Mouse (Mus musculus): Measurements from ENCODE around the gene Cat.

Gene Cat

DNA sequence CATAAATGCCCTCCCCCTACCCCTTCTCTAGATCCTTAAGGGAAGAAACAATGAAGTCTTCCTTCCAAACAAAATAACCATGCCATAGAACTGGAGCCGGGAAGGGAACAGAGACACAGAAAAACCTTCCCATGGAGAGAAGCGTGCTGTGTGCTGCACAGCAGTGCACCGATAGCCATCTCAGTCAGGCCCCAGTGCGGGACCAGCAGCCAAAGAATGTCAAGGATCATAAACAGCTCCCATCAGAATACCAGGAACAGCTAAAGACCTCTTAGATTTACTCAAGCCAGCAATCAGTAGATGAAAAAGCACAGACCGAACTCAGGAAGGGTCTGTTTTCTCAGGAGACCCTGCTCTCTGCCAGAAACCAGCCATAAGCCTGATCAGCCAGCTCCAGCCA is 48.4 kb downstream of the Cat start:
- no peak for DNase-seq (ENCODE audit: low spot score in 2 of 2)

DNA sequence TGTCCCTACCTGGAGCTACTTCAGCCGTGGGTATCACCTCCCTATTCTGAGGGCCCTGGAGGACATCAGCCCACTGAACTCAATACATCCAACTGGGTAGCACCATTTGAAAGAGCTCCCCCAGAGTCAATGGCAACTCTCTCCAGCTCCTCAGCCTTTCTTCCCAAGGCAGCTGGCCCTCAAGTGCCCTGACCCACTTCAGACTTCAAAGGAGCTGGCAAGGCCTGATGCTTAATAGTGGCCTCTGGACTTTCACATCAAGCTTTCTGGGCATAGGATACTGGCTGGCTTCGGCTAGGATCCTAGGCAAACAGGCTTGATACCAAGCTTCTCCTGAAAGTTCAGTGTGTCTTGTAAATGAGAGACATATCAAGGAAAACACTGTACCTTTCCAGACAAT is 49.9 kb downstream of the Cat start:
- DNase-seq (ENCODE audit: low spot score in 2 of 2) = no peak

DNA sequence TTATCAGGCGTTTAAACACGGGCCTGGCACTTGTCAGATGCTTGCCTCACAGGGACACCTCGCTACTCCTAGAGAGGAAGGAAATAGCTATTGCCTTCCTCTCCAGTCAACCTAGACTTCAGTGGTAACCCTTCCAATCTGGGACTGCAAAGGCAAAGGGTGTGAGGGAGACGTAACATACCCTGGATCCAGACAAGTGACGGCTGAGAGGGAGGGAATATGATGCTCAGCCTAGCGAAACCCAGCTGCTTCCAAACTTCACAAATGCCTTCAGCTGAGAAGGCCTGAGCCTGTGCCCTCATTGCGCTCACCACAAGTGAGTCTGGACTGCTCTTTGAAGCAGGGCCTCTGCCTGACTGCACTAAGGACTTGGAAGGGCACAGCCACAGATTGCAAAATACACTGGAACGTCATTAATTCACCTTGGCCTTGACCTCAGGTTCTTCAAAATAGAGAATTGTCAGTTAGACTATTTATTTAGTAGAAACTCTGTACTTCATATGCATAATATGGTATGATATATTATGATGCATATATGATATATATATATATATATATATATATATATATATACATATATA is 52.2 kb downstream of the Cat start:
- no peak for DNase-seq (ENCODE audit: low spot score in 2 of 2)

DNA sequence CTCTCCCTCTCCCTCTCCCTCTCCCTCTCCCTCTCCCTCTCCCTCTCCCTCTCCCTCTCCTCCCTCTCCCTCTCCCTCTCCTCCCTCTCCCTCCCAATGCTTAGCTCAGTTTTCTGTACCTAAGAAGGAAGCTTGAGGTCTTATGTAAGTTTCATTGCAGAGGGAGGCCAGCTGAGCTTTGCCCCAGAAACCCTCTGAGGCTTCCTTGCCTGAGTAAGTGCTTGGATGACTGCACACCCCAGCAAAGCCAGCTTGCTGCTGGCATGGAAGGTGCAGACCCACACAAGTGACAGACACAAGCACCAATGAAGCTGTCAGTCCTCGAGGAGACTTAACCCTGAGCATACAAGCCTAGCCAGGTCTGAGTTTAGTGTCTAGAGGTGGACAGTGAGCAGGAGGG is 54.2 kb downstream of the Cat start:
- no peak for DNase-seq (ENCODE audit: low spot score in 2 of 2)

DNA sequence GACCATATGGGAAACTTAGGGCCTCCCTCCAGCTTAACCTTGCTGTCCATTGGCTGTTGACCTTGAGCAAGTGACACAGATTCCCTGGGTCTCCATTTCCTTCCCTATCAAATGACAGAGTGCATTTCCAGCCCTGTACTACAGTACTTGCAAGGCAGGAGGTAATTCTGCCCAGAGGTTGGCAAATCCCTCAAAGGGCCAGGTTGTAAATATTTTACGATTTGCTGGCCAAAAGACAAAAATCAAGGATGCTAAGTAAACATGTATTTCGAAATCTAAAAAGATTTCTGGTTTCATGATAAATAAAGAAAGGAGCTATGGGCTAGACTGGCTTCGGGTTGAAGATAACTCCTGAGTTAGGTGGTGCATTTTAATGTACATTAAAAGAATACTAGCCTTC is 56.6 kb downstream of the Cat start:
- DNase-seq (ENCODE audit: low spot score in 2 of 2) = no peak

DNA sequence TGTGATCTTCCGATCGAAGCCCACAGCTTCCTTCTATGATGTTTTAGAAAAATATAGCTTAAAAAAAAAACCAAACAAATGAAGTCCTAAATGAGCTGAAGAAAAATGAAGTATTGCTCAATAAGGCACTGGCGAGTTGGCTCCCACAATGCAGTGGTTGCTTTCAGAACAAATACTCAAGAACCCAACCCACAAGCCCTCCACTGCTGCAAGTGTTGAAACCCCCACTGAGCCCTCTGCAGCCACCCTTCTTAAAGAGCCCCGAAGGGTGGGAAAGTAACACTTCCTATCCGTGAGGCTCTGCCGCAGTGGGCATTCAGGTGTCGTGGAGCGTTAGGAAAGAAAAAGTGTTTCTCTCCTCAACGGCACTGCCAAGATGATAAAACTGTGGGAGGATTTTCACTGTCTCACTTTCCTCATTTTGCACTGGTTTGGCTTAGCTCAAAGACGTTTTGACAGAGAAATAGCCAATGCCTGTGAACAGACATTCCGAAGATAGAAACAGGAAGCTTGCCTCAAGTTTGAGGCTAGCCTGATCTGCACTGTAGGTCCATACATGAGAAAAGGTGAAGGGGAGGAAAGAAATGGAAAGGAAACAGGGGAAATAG is 59.4 kb downstream of the Cat start:
- DNase-seq (ENCODE audit: low spot score in 2 of 2) = no peak

DNA sequence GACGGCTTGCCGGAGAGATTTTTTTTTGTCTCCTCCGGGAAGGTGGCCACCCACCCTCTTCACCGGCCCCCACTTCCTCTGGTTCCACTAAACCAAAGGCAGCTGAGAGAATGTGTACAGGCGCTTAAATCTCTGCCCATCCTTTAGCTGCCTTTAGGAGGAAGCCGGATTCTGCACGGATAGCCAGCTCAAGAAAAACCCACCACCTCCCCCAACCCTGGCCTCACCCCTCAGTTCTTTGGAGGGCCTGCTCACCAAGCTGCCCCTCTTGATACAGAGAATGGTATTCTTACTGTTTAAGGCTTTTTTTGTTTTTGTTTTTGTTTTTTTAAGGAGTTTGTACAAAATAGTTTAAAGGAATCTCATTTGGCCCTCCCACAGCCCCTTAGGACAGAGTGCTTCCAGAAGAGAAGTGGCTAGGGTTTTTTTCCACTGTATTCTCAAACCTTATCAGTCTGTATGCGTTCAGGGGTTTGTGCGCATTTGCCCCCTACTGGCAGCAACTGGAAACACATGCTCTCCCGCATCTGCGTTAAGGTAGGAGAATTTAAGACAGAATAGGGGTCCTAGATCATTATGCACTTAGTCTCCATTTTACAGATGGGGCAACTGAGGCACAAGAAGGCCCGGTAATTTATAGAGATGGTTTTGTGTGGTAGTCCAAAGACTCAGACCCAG is 60.5 kb downstream of the Cat start:
- DNase-seq (ENCODE audit: low spot score in 2 of 2) = peak; percentile 25 to 35

DNA sequence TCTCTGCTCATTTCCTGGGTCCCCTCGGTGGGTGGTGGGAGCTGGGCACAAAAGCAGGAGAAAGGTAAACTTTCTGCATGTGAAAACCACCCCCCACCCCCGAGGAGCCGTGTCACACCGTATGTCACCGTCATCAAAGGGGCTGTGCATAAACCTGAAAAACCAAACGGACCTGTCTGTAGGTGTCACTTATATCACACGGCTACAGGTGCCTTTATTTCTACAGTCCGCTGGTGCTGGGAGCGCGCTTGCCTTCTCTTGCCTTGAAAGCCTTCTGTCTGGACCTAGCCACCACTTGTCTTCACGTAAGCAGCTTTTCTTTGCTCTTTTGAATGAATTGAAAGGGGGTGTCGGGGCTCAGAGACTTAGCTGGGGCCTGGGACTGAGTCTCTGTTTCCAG is 61.1 kb downstream of the Cat start:
- DNase-seq (ENCODE audit: low spot score in 2 of 2) = no peak

- no peak for DNase-seq (ENCODE audit: low spot score in 2 of 2)
Observed at GRCm38 (mm10) chr2:103420650-103421507, 64.1 kb downstream of the Cat start.

- no peak for DNase-seq (ENCODE audit: low spot score in 2 of 2)
Observed at GRCm38 (mm10) chr2:103415774-103416173, 69.2 kb downstream of the Cat start.

DNA sequence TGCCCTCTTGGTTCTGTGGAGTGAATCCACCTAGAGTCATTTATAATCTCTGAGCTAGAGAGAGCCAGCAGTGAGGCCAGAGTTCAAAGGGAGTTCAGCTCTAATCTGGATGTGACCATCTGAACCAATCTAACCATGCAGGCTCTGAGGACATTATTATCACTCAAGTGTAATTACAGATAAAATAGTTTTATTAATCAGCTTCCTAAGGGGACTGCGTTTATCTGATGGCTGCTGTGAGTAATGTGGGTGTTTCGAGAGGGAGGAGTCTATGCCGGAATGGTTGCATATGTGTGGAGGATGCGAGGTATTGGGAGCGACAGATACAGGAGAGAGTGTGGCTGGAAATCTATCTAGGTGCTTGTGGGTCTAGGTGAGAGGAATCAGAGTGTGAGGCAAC is 71.6 kb downstream of the Cat start:
- no peak for DNase-seq (ENCODE audit: low spot score in 2 of 2)

GRCm38 (mm10) chr2:103411816-103412215 is 73.1 kb downstream of the Cat start:
- DNase-seq (ENCODE audit: low spot score in 2 of 2) = no peak

DNA sequence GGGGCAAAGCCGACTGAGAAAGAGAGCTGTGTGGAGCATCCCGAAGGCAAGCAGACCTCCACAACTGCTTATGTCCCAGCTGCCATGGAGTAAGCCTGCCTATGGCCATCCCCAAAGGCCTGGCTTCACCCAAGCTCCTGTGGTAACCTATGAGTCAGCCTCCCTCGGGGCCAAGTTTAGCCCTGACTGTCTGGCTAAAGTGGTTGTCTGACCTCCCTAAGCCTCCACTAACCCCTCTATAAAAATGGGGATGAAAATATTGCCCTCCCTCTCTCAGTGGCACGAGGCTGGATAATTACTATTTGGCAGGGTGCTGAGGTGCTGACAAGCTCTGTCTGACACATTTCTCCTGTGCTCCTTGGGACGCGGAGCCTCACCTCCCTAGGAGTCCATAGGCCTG is 73.6 kb downstream of the Cat start, which contains the start of gene Elf5:
Elf5 (plus strand) TSS at position 341 of the 400 bp plus-strand sequence.
- DNase-seq (ENCODE audit: low spot score in 2 of 2) = no peak

- no peak for DNase-seq (ENCODE audit: low spot score in 2 of 2)
Observed at GRCm38 (mm10) chr2:103406239-103406638, 78.7 kb downstream of the Cat start.

Data from natural killer cell, adult 2 months (primary cell).